Mouse (Mus musculus) C2C12 (cell line): ENCODE data around the gene Ercc4. TPM values are rescaled to one million over a fixed set of nuclear protein-coding genes. Genes with fewer than 3 reads are reported as not detected.

Source experiments
- H3K27me3 ChIP-seq: one replicate; pipeline ENCODE4 v1.6.1; 2011; ENCODE audit not compliant: control insufficient read depth, insufficient read depth, insufficient read length
- H3K36me3 ChIP-seq: one replicate; pipeline ENCODE4 v1.6.1; 2011; ENCODE audit not compliant: control insufficient read depth, insufficient read depth
- H3K4me3 ChIP-seq: one replicate; pipeline ENCODE4 v1.5.1; 2011; ENCODE audit warnings: mild to moderate bottlenecking, control low read depth; ENCODE audit not compliant: poor library complexity, insufficient read depth, severe bottlenecking
- H3K79me2 ChIP-seq: one replicate; pipeline ENCODE4 v1.6.1; 2011; ENCODE audit not compliant: control insufficient read depth, insufficient read depth
- H3K79me3 ChIP-seq: one replicate; pipeline ENCODE4 v1.6.1; 2011; ENCODE audit warnings: low read depth, control low read depth
- H3ac ChIP-seq: one replicate; pipeline ENCODE3; 2011; ENCODE audit warnings: low read depth; ENCODE audit not compliant: control insufficient read depth, insufficient read length
- CEBPB ChIP-seq: IDR thresholded peaks from one replicate; pipeline ENCODE4 v1.6.1; 2011; ENCODE audit warnings: low read depth, mild to moderate bottlenecking, control low read depth, moderate library complexity
- CTCF ChIP-seq: IDR thresholded peaks from one replicate; pipeline ENCODE4 v1.5.1; 2011; ENCODE audit not compliant: control insufficient read depth, insufficient read depth, insufficient read length
- FOSL1 ChIP-seq: IDR thresholded peaks from one replicate; pipeline ENCODE4 v1.8.0; 2011; ENCODE audit warnings: mild to moderate bottlenecking, low read length; ENCODE audit not compliant: poor library complexity, insufficient read depth, severe bottlenecking
- MAX ChIP-seq: IDR thresholded peaks from one replicate; pipeline ENCODE4 v1.6.1; 2011; ENCODE audit warnings: mild to moderate bottlenecking, control low read depth
- MYOD1 ChIP-seq: IDR thresholded peaks from one replicate; pipeline ENCODE4 v1.6.1; 2011; ENCODE audit warnings: low read depth; ENCODE audit not compliant: control insufficient read depth, insufficient read length
- MYOG ChIP-seq: IDR thresholded peaks from one replicate; pipeline ENCODE4 v1.6.1; 2011; ENCODE audit not compliant: control insufficient read depth, insufficient read length; ENCODE audit errors: extremely low read depth
- USF1 ChIP-seq: IDR thresholded peaks from one replicate; pipeline ENCODE4 v1.6.1; 2011; ENCODE audit warnings: low read depth, mild to moderate bottlenecking, control low read depth, moderate library complexity
- polyA plus RNA-seq: library from polyadenylated mRNA; unstranded; fragments of >200 nt; fragmentation: generic; extraction: Trizol; gene quantifications from one replicate; pipeline ENCODE4 v1.2.1, GENCODE M21; 2012; ENCODE audit warnings: missing spikeins

Ercc4 gene
- polyA plus RNA-seq, 1 experiment, result 6.6 TPM

- no peak for TF ChIP-seq FOSL1
- no peak for TF ChIP-seq MAX
- TF ChIP-seq CTCF, result no peak
- TF ChIP-seq MYOG, result no peak
- TF ChIP-seq MYOD1, result no peak
- TF ChIP-seq CEBPB, result no peak
- TF ChIP-seq USF1, result no peak
- Histone ChIP-seq H3K79me3 (no peaks in the 10 kb centered on the region), H3K79me2 (no peaks in the 10 kb centered on the region), H3K4me3 (no peak overlapping the region), H3K27me3 (no peaks in the 10 kb centered on the region), H3ac (no peak overlapping the region), H3K36me3 (peaks cover 24% of the 10 kb centered on the region)
These were observed 34.4 kb downstream of the Ercc4 start for GRCm38 (mm10) chr16:13143932-13144331.

GRCm38 (mm10) chr16:13144682-13145410 is 35.4 kb downstream of the Ercc4 start:
- no peaks in the 10 kb centered on the region for H3K79me2 ChIP-seq
- H3ac ChIP-seq, result no peak overlapping the region
- TF ChIP-seq FOSL1 (no peak), MYOG (no peak), CTCF (no peak), MAX (no peak), CEBPB (no peak), MYOD1 (no peak), USF1 (no peak)
- H3K36me3 ChIP-seq, result peaks cover 26% of the 10 kb centered on the region
- H3K79me3 ChIP-seq, result no peaks in the 10 kb centered on the region
- H3K27me3 ChIP-seq, result no peaks in the 10 kb centered on the region
- no peak overlapping the region for H3K4me3 ChIP-seq

GRCm38 (mm10) chr16:13146231-13146630 is 36.7 kb downstream of the Ercc4 start:
- no peak overlapping the region for H3K4me3 ChIP-seq
- peaks cover 26% of the 10 kb centered on the region for H3K36me3 ChIP-seq
- no peaks in the 10 kb centered on the region for H3K79me3 ChIP-seq
- H3ac ChIP-seq, result no peak overlapping the region
- H3K27me3 ChIP-seq, result no peaks in the 10 kb centered on the region
- TF ChIP-seq USF1 (no peak), MYOG (no peak), MYOD1 (no peak), CTCF (no peak), FOSL1 (no peak), MAX (no peak), CEBPB (no peak)
- H3K79me2 ChIP-seq, result no peaks in the 10 kb centered on the region

GRCm38 (mm10) chr16:13147810-13148555 is 38.5 kb downstream of the Ercc4 start:
- H3K36me3 ChIP-seq, result peaks cover 22% of the 10 kb centered on the region
- no peak overlapping the region for H3ac ChIP-seq
- no peak for TF ChIP-seq MAX
- no peak for TF ChIP-seq USF1
- no peak for TF ChIP-seq CEBPB
- no peak for TF ChIP-seq MYOG
- no peak for TF ChIP-seq FOSL1
- TF ChIP-seq CTCF, result no peak
- no peak for TF ChIP-seq MYOD1
- no peaks in the 10 kb centered on the region for H3K27me3 ChIP-seq
- H3K79me2 ChIP-seq, result no peaks in the 10 kb centered on the region
- H3K4me3 ChIP-seq, result no peak overlapping the region
- no peaks in the 10 kb centered on the region for H3K79me3 ChIP-seq

- no peak overlapping the region for H3ac ChIP-seq
- H3K36me3 ChIP-seq, result peaks cover 22% of the 10 kb centered on the region
- H3K4me3 ChIP-seq, result no peak overlapping the region
- no peaks in the 10 kb centered on the region for H3K79me3 ChIP-seq
- H3K79me2 ChIP-seq, result no peaks in the 10 kb centered on the region
- TF ChIP-seq USF1, result no peak
- TF ChIP-seq CEBPB, result no peak
- no peak for TF ChIP-seq FOSL1
- no peak for TF ChIP-seq MYOG
- TF ChIP-seq MYOD1, result no peak
- TF ChIP-seq CTCF, result no peak
- TF ChIP-seq MAX, result no peak
- no peaks in the 10 kb centered on the region for H3K27me3 ChIP-seq
These were observed 40.5 kb downstream of the Ercc4 start for GRCm38 (mm10) chr16:13149950-13150349.
